In genomic region chrX:11419162-11419631, GRCm38 (mm10) we compare ENCODE assay signal across 15 mouse cellular contexts.
DNase-seq lines count a peak whose midpoint lies in the region; ATAC-seq and TF ChIP-seq lines count a peak whose summit lies in the region.
"Had no signal": no experiment of that assay in that cellular context is flagged by ENCODE, and none has a peak within 500 bp of the region (broad histone marks: within the 10 kb centered on the region; RNA-seq: fewer than 3 reads in every experiment).

No protein-coding gene starts in this region.

- intact Hi-C loops in heart, postnatal 10 days (cut with DNase I), result no loop called here

- H3K27me3 ChIP-seq in kidney, embryonic 15.5 days, result peaks cover 49% of the 10 kb centered on the region
- H3K27me3 ChIP-seq in stomach, embryonic 14.5 days (ENCODE audit: control insufficient read depth, insufficient read depth, low read length), result no peaks in the 10 kb centered on the region
- no peaks in the 10 kb centered on the region for H3K27me3 ChIP-seq in stomach, postnatal 0 days (ENCODE audit: control insufficient read depth, insufficient read depth, low read length)
- H3K27me3 ChIP-seq: CH12.LX; neural tube, embryonic 12.5 days had no signal

- DNase-seq in kidney, postnatal 36 days, result no peak
- no peak for DNase-seq in stomach, postnatal 0 days (ENCODE audit: low spot score)
- peak; percentile 16 to 34 for DNase-seq in heart, postnatal 10 days
- no peak for DNase-seq in frontal cortex, postnatal 36 days (ENCODE audit: low spot score in 2 of 2)
- no peak for DNase-seq in spleen, postnatal 4 days (ENCODE audit: low spot score in 2 of 2)
- DNase-seq: gastrocnemius, postnatal 14 days; left cerebral cortex, postnatal 4 days; midbrain, embryonic 14.5 days had no signal

- no peaks in the 10 kb centered on the region for H3K36me3 ChIP-seq in kidney, embryonic 15.5 days
- H3K36me3 ChIP-seq in stomach, embryonic 14.5 days (ENCODE audit: control insufficient read depth, insufficient read depth, low read length), result no peaks in the 10 kb centered on the region
- no peaks in the 10 kb centered on the region for H3K36me3 ChIP-seq in stomach, postnatal 0 days (ENCODE audit: control insufficient read depth, insufficient read depth, low read length)
- H3K36me3 ChIP-seq: hindbrain, embryonic 13.5 days; neural tube, embryonic 12.5 days had no signal

- no peak overlapping the region for H3K4me2 ChIP-seq in kidney, embryonic 15.5 days
- 0 out of 2 replicates have a peak overlapping the region, but pooled peaks have one; percentile 16 for H3K4me2 ChIP-seq in stomach, embryonic 14.5 days (replicated peaks; ENCODE audit: low read depth, low read length)
- no peak overlapping the region for H3K4me2 ChIP-seq in stomach, postnatal 0 days (replicated peaks; ENCODE audit: low read depth)
- H3K4me2 ChIP-seq: hindbrain, embryonic 13.5 days; neural tube, embryonic 12.5 days had no signal

- ATAC-seq in kidney, embryonic 15.5 days (replicated peaks; ENCODE audit: low FRiP score), result peak; percentile 65
- peak; percentile 73; the same call in 1 of the 2 replicates for ATAC-seq in stomach, embryonic 14.5 days (ENCODE audit: insufficient number of reproducible peaks, insufficient read depth, low FRiP score, low read depth)
- ATAC-seq in stomach, postnatal 0 days (ENCODE audit: low FRiP score, low TSS enrichment), result no peak
- ATAC-seq: forebrain, embryonic 14.5 days had no signal

- WGBS in kidney, embryonic 15.5 days, result 46% methylated on average over 5 of the region's 5 CpGs
- WGBS in stomach, embryonic 14.5 days, result 35% methylated on average over 5 of the region's 5 CpGs
- 31% methylated on average over 5 of the region's 5 CpGs for WGBS in stomach, postnatal 0 days

- no peak for TF ChIP-seq EP300 in stomach, postnatal 0 days (optimal IDR thresholded peaks at IDR 0.05)

- TF ChIP-seq CTCF in stomach, postnatal 0 days (IDR thresholded peaks at IDR 0.05; ENCODE audit: low read depth), result no peak

- H3K27ac ChIP-seq in kidney, embryonic 15.5 days, result peak overlapping the region; percentile 67
- peak overlapping the region; percentile 71; the same call in 1 of the 2 replicates for H3K27ac ChIP-seq in stomach, embryonic 14.5 days (ENCODE audit: low read length)
- H3K27ac ChIP-seq in stomach, postnatal 0 days (replicated peaks), result no peak overlapping the region
- H3K27ac ChIP-seq: hindbrain, embryonic 13.5 days; macrophage; neural tube, embryonic 12.5 days had no signal

- peaks cover 29% of the 10 kb centered on the region for H3K4me1 ChIP-seq in kidney, embryonic 15.5 days
- H3K4me1 ChIP-seq in stomach, embryonic 14.5 days (ENCODE audit: control insufficient read depth, insufficient read depth, low read length), result no peaks in the 10 kb centered on the region
- no peaks in the 10 kb centered on the region for H3K4me1 ChIP-seq in stomach, postnatal 0 days (replicated peaks; ENCODE audit: control insufficient read depth, insufficient read depth)

- no peaks in the 10 kb centered on the region for H3K9me3 ChIP-seq in kidney, embryonic 15.5 days (replicated peaks)
- no peaks in the 10 kb centered on the region for H3K9me3 ChIP-seq in stomach, embryonic 14.5 days (ENCODE audit: control insufficient read depth, low read depth, low read length)
- no peaks in the 10 kb centered on the region for H3K9me3 ChIP-seq in stomach, postnatal 0 days (ENCODE audit: control insufficient read depth, low read length)
- H3K9me3 ChIP-seq: hindbrain, embryonic 13.5 days; neural tube, embryonic 12.5 days had no signal

- H3K4me3 ChIP-seq in kidney, embryonic 15.5 days (replicated peaks), result no peak overlapping the region
- H3K4me3 ChIP-seq in stomach, embryonic 14.5 days (ENCODE audit: low read depth, low read length), result no peak overlapping the region
- H3K4me3 ChIP-seq in stomach, postnatal 0 days (ENCODE audit: low read depth, low read length), result no peak overlapping the region
- H3K4me3 ChIP-seq: hindbrain, embryonic 13.5 days; neural tube, embryonic 12.5 days had no signal

- H3K9ac ChIP-seq in kidney, embryonic 15.5 days, result no peak overlapping the region
- H3K9ac ChIP-seq in stomach, embryonic 14.5 days (replicated peaks; ENCODE audit: low read depth, low read length), result no peak overlapping the region
- no peak overlapping the region for H3K9ac ChIP-seq in stomach, postnatal 0 days (ENCODE audit: low read length)
- H3K9ac ChIP-seq: hindbrain, embryonic 13.5 days; neural tube, embryonic 12.5 days had no signal

Comparison
In these comparisons a context has a peak if more than half of its experiments do, and no peak if none do; other contexts are left out.
1. DNase-seq: peak in heart, postnatal 10 days (2 of 2); none in kidney, postnatal 36 days (0 of 2), stomach, postnatal 0 days (single experiment), frontal cortex, postnatal 36 days (0 of 2) and spleen, postnatal 4 days (0 of 2).